Mouse (Mus musculus): ENCODE results near the gene Acbd6.

- TF ChIP-seq POLR2A (IDR thresholded peaks at IDR 0.05; ENCODE audit: control insufficient read depth, extremely low read depth, insufficient read depth, low read length, poor library complexity), result no peak
- TF ChIP-seq CTCF (IDR thresholded peaks at IDR 0.05; ENCODE audit: borderline replicate concordance, control insufficient read depth, extremely low read depth, insufficient read depth, low read length, poor library complexity), result no peak
Measured at GRCm38 (mm10) chr1:155722185-155722584, 164.3 kb downstream of the Acbd6 start.

Measured in thymus, adult 2 months (tissue).